Mouse (Mus musculus) hindbrain, embryonic 14.5 days (tissue): ENCODE measurements around the gene Zbtb7b. TPM values are rescaled to one million over a fixed set of nuclear protein-coding genes. Genes with fewer than 3 reads are reported as not detected.
A peak's percentile ranks its signal among the peaks of the same experiment; 100 is the strongest.

Experiments used
- ATAC-seq: fragments of 200-750 bp; cut with Nextera tagmentation; 2 replicates; pipeline ENCODE4 v1.8.0; 2017; ENCODE audit warnings: moderate number of reproducible peaks, mild to moderate bottlenecking, moderate TSS enrichment, moderate library complexity; ENCODE audit not compliant: low FRiP score
- DNase-seq: peaks from one replicate; pipeline ENCODE4 v3.0.0-alpha.2; 2015; ENCODE audit warnings: low spot score
- H3K27ac ChIP-seq: fragments of 300-500 bp; sonication (generic); 2 replicates; pipeline ENCODE4 v1.5.1; 2014; ENCODE audit warnings: mild to moderate bottlenecking, moderate library complexity
- H3K27me3 ChIP-seq: fragments of 300-500 bp; sonication (generic); 2 replicates; pipeline ENCODE4 v1.6.1; 2014; ENCODE audit warnings: mild to moderate bottlenecking, low read length, mixed read lengths; ENCODE audit not compliant: control insufficient read depth, insufficient read depth
- H3K36me3 ChIP-seq: fragments of 300-500 bp; sonication (generic); replicated peaks from 2 replicates; pipeline ENCODE4 v1.6.1; 2014; ENCODE audit not compliant: control insufficient read depth, insufficient read depth
- H3K4me1 ChIP-seq: fragments of 300-500 bp; sonication (generic); replicated peaks from 2 replicates; pipeline ENCODE4 v1.6.1; 2014; ENCODE audit warnings: antibody characterized with exemption, low read length, mixed read lengths; ENCODE audit not compliant: control insufficient read depth, insufficient read depth
- H3K4me2 ChIP-seq: fragments of 300-500 bp; sonication (generic); replicated peaks from 2 replicates; pipeline ENCODE4 v1.6.1; 2014; ENCODE audit warnings: mild to moderate bottlenecking, moderate library complexity
- H3K4me3 ChIP-seq: fragments of 300-500 bp; sonication (generic); replicated peaks from 2 replicates; pipeline ENCODE4 v1.5.1; 2014; ENCODE audit warnings: mild to moderate bottlenecking, low read length
- H3K9ac ChIP-seq: fragments of 300-500 bp; sonication (generic); 2 replicates; pipeline ENCODE4 v1.6.1; 2014
- H3K9me3 ChIP-seq: fragments of 300-500 bp; sonication (generic); 2 replicates; pipeline ENCODE4 v1.6.1; 2016; ENCODE audit warnings: low read length; ENCODE audit not compliant: control insufficient read depth
- WGBS: fragments of 180-500 bp; shearing (Covaris S2); extraction: QIAGEN DNeasy Blood & Tissue Kit; methylation state at CpG from one replicate; pipeline ENCODE4 v1.1.7; 2014; 5-methylcytosine and 5-hydroxymethylcytosine counted together
- polyA plus RNA-seq: library from polyadenylated mRNA; unstranded; fragments of >200 nt; fragmentation: Nextera tagmentation; extraction: Ambion mirVana; gene quantifications from 2 replicates; pipeline ENCODE4 v1.2.1, GENCODE M21; 2014

Gene Zbtb7b
- polyA plus RNA-seq, 1 experiment from 2014 or later: 0.46 TPM

- over 99% methylated on average over 3 of the region's 3 CpGs for WGBS
- ATAC-seq: no peak
- H3K27ac ChIP-seq: no peak overlapping the region
Measured at GRCm38 (mm10) chr3:89409701-89410100, 15.1 kb upstream of the Zbtb7b start.

GRCm38 (mm10) chr3:89408448-89408847 is 13.9 kb upstream of the Zbtb7b start:
- DNase-seq (no peak), ATAC-seq (no peak)
- Histone ChIP-seq H3K4me2 (no peak overlapping the region), H3K4me1 (peaks cover 8% of the 10 kb centered on the region), H3K36me3 (peaks cover 34% of the 10 kb centered on the region), H3K9ac (no peak overlapping the region), H3K9me3 (no peaks in the 10 kb centered on the region), H3K27me3 (no peaks in the 10 kb centered on the region), H3K4me3 (no peak overlapping the region), H3K27ac (no peak overlapping the region)
- 62% methylated on average over 16 of the region's 16 CpGs for WGBS

More at GRCm38 (mm10) chr3:89409701-89410100, 15.1 kb upstream of the Zbtb7b start:
- Histone ChIP-seq H3K4me1 (peaks cover 8% of the 10 kb centered on the region), H3K27me3 (no peaks in the 10 kb centered on the region), H3K36me3 (peaks cover 29% of the 10 kb centered on the region), H3K4me2 (no peak overlapping the region), H3K9me3 (no peaks in the 10 kb centered on the region), H3K9ac (no peak overlapping the region), H3K4me3 (no peak overlapping the region)
- no peak for DNase-seq

- no peaks in the 10 kb centered on the region for H3K27me3 ChIP-seq
- H3K36me3 ChIP-seq: peaks cover 50% of the 10 kb centered on the region
- ATAC-seq (no peak), DNase-seq (no peak)
- no peak overlapping the region for H3K4me2 ChIP-seq
- no peak overlapping the region for H3K9ac ChIP-seq
- no peaks in the 10 kb centered on the region for H3K9me3 ChIP-seq
- WGBS: 93% methylated on average over 6 of the region's 6 CpGs
- peaks cover 8% of the 10 kb centered on the region for H3K4me1 ChIP-seq
- no peak overlapping the region for H3K27ac ChIP-seq
- H3K4me3 ChIP-seq: no peak overlapping the region
Measured at GRCm38 (mm10) chr3:89406887-89407286, 12.3 kb upstream of the Zbtb7b start.

GRCm38 (mm10) chr3:89402693-89403092 is 8.1 kb upstream of the Zbtb7b start, which contains the start of gene Lenep:
Lenep (minus strand) TSS chr3:89402793.
- Histone ChIP-seq H3K4me1 (no peaks in the 10 kb centered on the region), H3K4me3 (no peak within 1 kb of the TSS), H3K9me3 (no peaks in the 10 kb centered on the region), H3K9ac (no peak within 1 kb of the TSS), H3K36me3 (peaks cover 58% of the 10 kb centered on the region), H3K27me3 (no peaks in the 10 kb centered on the region), H3K4me2 (no peak within 1 kb of the TSS), H3K27ac (no peak within 1 kb of the TSS)
- 73% methylated on average over 5 of the region's 5 CpGs for WGBS
- DNase-seq (no peak), ATAC-seq (no peak)

GRCm38 (mm10) chr3:89401329-89401728 is 6.8 kb upstream of the Zbtb7b start:
- no peak for ATAC-seq
- H3K9ac ChIP-seq: no peak overlapping the region
- peaks cover 51% of the 10 kb centered on the region for H3K36me3 ChIP-seq
- H3K4me1 ChIP-seq: 0 out of 2 replicates have a peak, but pooled peaks cover 3% of the 10 kb centered on the region
- no peak overlapping the region for H3K27ac ChIP-seq
- H3K4me2 ChIP-seq: no peak overlapping the region
- no peaks in the 10 kb centered on the region for H3K27me3 ChIP-seq
- WGBS: 90% methylated on average over 7 of the region's 7 CpGs
- no peaks in the 10 kb centered on the region for H3K9me3 ChIP-seq
- DNase-seq: no peak
- H3K4me3 ChIP-seq: no peak overlapping the region

- Histone ChIP-seq H3K4me1 (peaks cover 35% of the 10 kb centered on the region), H3K27ac (no peak overlapping the region), H3K4me3 (peak overlapping the region; percentile 48), H3K9ac (peak overlapping the region; percentile 41; the same call in 1 of the 2 replicates), H3K9me3 (no peaks in the 10 kb centered on the region), H3K36me3 (peaks cover 8% of the 10 kb centered on the region), H3K27me3 (peaks cover 31% of the 10 kb centered on the region), H3K4me2 (peak overlapping the region; percentile 100)
- no peak for DNase-seq
- ATAC-seq: no peak
- WGBS: 0% methylated on average over 4 of the region's 4 CpGs
Measured at GRCm38 (mm10) chr3:89396654-89397005, 2.1 kb upstream of the Zbtb7b start.

- Histone ChIP-seq H3K4me1 (peaks cover 41% of the 10 kb centered on the region), H3K27ac (no peak overlapping the region), H3K27me3 (peaks cover 31% of the 10 kb centered on the region), H3K36me3 (peaks cover 2% of the 10 kb centered on the region; the same call in 1 of the 2 replicates), H3K4me3 (peak overlapping the region; percentile 48), H3K4me2 (peak overlapping the region; percentile 100), H3K9me3 (no peaks in the 10 kb centered on the region), H3K9ac (peak overlapping the region; percentile 41)
- under 1% methylated on average over 43 of the region's 44 CpGs for WGBS
- DNase-seq (peak; percentile 74), ATAC-seq (no peak)
Measured at GRCm38 (mm10) chr3:89395806-89396653, 1.5 kb upstream of the Zbtb7b start.

- ATAC-seq (no peak), DNase-seq (no peak)
- H3K9ac ChIP-seq: no peak overlapping the region
- no peaks in the 10 kb centered on the region for H3K9me3 ChIP-seq
- peak overlapping the region; percentile 100 for H3K4me2 ChIP-seq
- peak overlapping the region; percentile 48 for H3K4me3 ChIP-seq
- 2% methylated on average over 10 of the region's 10 CpGs for WGBS
- H3K27ac ChIP-seq: no peak overlapping the region
- peaks cover 31% of the 10 kb centered on the region for H3K27me3 ChIP-seq
- H3K36me3 ChIP-seq: no peaks in the 10 kb centered on the region
- H3K4me1 ChIP-seq: peaks cover 47% of the 10 kb centered on the region
Measured at GRCm38 (mm10) chr3:89395419-89395805, 836 bp upstream of the Zbtb7b start.

GRCm38 (mm10) chr3:89394894-89395256 is 299 bp upstream of the Zbtb7b start:
- Histone ChIP-seq H3K36me3 (no peaks in the 10 kb centered on the region), H3K27ac (no peak overlapping the region), H3K27me3 (peaks cover 31% of the 10 kb centered on the region), H3K4me1 (peaks cover 48% of the 10 kb centered on the region), H3K9ac (no peak overlapping the region), H3K9me3 (no peaks in the 10 kb centered on the region), H3K4me3 (peak overlapping the region; percentile 48), H3K4me2 (peak overlapping the region; percentile 100)
- ATAC-seq: 0 out of 2 replicates have a peak, but pooled peaks have one; percentile 7
- peak; percentile 64 for DNase-seq
- WGBS: under 1% methylated on average over 12 of the region's 12 CpGs
